Mouse (Mus musculus) gastrocnemius, postnatal 10 days (tissue): Measurements from ENCODE around the gene Clec1b. TPM values are rescaled to one million over a fixed set of nuclear protein-coding genes. Genes with fewer than 3 reads are reported as not detected.

Source experiments
- DNase-seq: peaks from one replicate; pipeline ENCODE4 v3.0.0; 2021; ENCODE audit warnings: mixed read lengths
- long read RNA-seq, 2 experiments: library from polyadenylated mRNA; stranded (forward); transcript quantifications; one replicate each; pipeline ENCODE4 v2.0.0; 2021
- total RNA-seq, 2 experiments: library from RNA; stranded (reverse); gene quantifications; 2 replicates each; pipeline ENCODE4 v1.2.3; 2021

Gene Clec1b
- under 1 TPM in 1 of 2 experiments, not detected in 1; 0.47 TPM for total RNA-seq
- long read RNA-seq, experiment 1, partial matches to known transcripts, result 0 of 1 reads
- long read RNA-seq, experiment 1, other reads (novel, unspliced or antisense), result 0 of 1 reads
- long read RNA-seq, experiment 2, result 0 reads

- DNase-seq, result no peak
These were observed at the start of gene Clec1b for GRCm38 (mm10) chr6:129396997-129397396. Clec1b (plus strand) TSS chr6:129397297.

- DNase-seq, result no peak
These were observed 47.4 kb upstream of the Clec1b start for GRCm38 (mm10) chr6:129349524-129350352.

GRCm38 (mm10) chr6:129351091-129351490 lies 46.0 kb upstream of the Clec1b start:
- DNase-seq, result no peak

GRCm38 (mm10) chr6:129355774-129356173 lies 41.3 kb upstream of the Clec1b start:
- no peak for DNase-seq

- no peak for DNase-seq
These were observed 40.7 kb upstream of the Clec1b start for GRCm38 (mm10) chr6:129356430-129356829.

GRCm38 (mm10) chr6:129359515-129359914 lies 37.6 kb upstream of the Clec1b start:
- no peak for DNase-seq

- no peak for DNase-seq
These were observed 33.2 kb upstream of the Clec1b start for GRCm38 (mm10) chr6:129363942-129364341.

- DNase-seq, result peak; percentile 16
These were observed 31.1 kb upstream of the Clec1b start for GRCm38 (mm10) chr6:129365959-129366359.

GRCm38 (mm10) chr6:129369374-129370132 lies 27.5 kb upstream of the Clec1b start:
- no peak for DNase-seq

GRCm38 (mm10) chr6:129374937-129375471 lies 22.1 kb upstream of the Clec1b start:
- DNase-seq, result no peak

- DNase-seq, result no peak
These were observed 16.6 kb upstream of the Clec1b start for GRCm38 (mm10) chr6:129380454-129380853.

GRCm38 (mm10) chr6:129381736-129382135 lies 15.4 kb upstream of the Clec1b start:
- DNase-seq, result no peak

- peak; percentile 16 for DNase-seq
These were observed 13.6 kb upstream of the Clec1b start for GRCm38 (mm10) chr6:129383466-129383865.

GRCm38 (mm10) chr6:129385000-129385399 lies 12.1 kb upstream of the Clec1b start:
- no peak for DNase-seq

- no peak for DNase-seq
These were observed 11.3 kb upstream of the Clec1b start, which contains the start of gene Clec12b for GRCm38 (mm10) chr6:129385774-129386173. Clec12b (minus strand) TSS chr6:129385874.

GRCm38 (mm10) chr6:129393087-129393720 lies 3.9 kb upstream of the Clec1b start:
- DNase-seq, result no peak

GRCm38 (mm10) chr6:129393732-129394131 lies 3.4 kb upstream of the Clec1b start:
- DNase-seq, result no peak

GRCm38 (mm10) chr6:129399945-129400344 lies 2.8 kb downstream of the Clec1b start:
- DNase-seq, result no peak

GRCm38 (mm10) chr6:129402404-129402803 lies 5.3 kb downstream of the Clec1b start:
- DNase-seq, result no peak

- DNase-seq, result no peak
These were observed 6.3 kb downstream of the Clec1b start for GRCm38 (mm10) chr6:129403391-129403790.

- DNase-seq, result no peak
These were observed 8.9 kb downstream of the Clec1b start for GRCm38 (mm10) chr6:129405999-129406398.

GRCm38 (mm10) chr6:129407324-129407723 lies 10.2 kb downstream of the Clec1b start:
- DNase-seq, result no peak
